Mouse (Mus musculus) liver, adult 2 months (tissue): ENCODE data around the gene Avl9. TPM values are rescaled to one million over a fixed set of nuclear protein-coding genes. Genes with fewer than 3 reads are reported as not detected.

Experiments used
- DNase-seq: peaks from one replicate; pipeline ENCODE4 v3.0.0-alpha.2; 2011; ENCODE audit warnings: low read depth, low spot score; ENCODE audit errors: extremely low read depth
- H3K27ac ChIP-seq: fragments of 200-500 bp; replicated peaks from 2 replicates; pipeline ENCODE4 v1.5.1; 2012; ENCODE audit warnings: low read depth, mild to moderate bottlenecking, control low read depth, inconsistent platforms, low read length; ENCODE audit not compliant: insufficient read depth
- H3K27me3 ChIP-seq: fragments of 200-500 bp; 2 replicates; pipeline ENCODE4 v1.6.1; 2012; ENCODE audit warnings: mild to moderate bottlenecking, moderate library complexity, low read length, inconsistent platforms; ENCODE audit not compliant: control insufficient read depth, insufficient read depth
- H3K36me3 ChIP-seq: fragments of 200-500 bp; 2 replicates; pipeline ENCODE4 v1.6.1; 2012; ENCODE audit warnings: low read length, inconsistent platforms; ENCODE audit not compliant: control insufficient read depth, insufficient read depth
- H3K4me1 ChIP-seq: fragments of 200-500 bp; 2 replicates; pipeline ENCODE4 v1.6.1; 2011; ENCODE audit warnings: low read length; ENCODE audit not compliant: control insufficient read depth, insufficient read depth
- H3K4me3 ChIP-seq: fragments of 200-500 bp; 2 replicates; pipeline ENCODE4 v1.5.1; 2011; ENCODE audit warnings: low read depth, mild to moderate bottlenecking, control low read depth, low read length, moderate library complexity; ENCODE audit not compliant: insufficient read depth
- H3K79me2 ChIP-seq: fragments of 200-500 bp; 2 replicates; pipeline ENCODE4 v1.6.1; 2012; ENCODE audit warnings: inconsistent platforms, mild to moderate bottlenecking, low read length, moderate library complexity; ENCODE audit not compliant: control insufficient read depth, insufficient read depth
- H3K9ac ChIP-seq: fragments of 200-500 bp; 2 replicates; pipeline ENCODE4 v1.6.1; 2012; ENCODE audit warnings: low read depth, mild to moderate bottlenecking, control low read depth, inconsistent platforms, low read length
- CTCF ChIP-seq: fragments of 200-500 bp; IDR thresholded peaks from 2 replicates; pipeline ENCODE4 v1.5.1; 2011; ENCODE audit warnings: low read depth, low read length, control low read depth
- POLR2A ChIP-seq: fragments of 200-500 bp; IDR thresholded peaks from 2 replicates; pipeline ENCODE4 v1.6.1; 2011; ENCODE audit warnings: low read length, control low read depth; ENCODE audit not compliant: insufficient read depth; ENCODE audit errors: extremely low read depth
- WGBS: fragments of 180-500 bp; shearing (Covaris S2); methylation state at CpG from one replicate; pipeline ENCODE4 v1.1.7; 2018; 5-methylcytosine and 5-hydroxymethylcytosine counted together
- polyA plus RNA-seq: library from polyadenylated mRNA; depleted of rRNA; stranded (reverse); fragments of >200 nt; gene quantifications from 2 replicates; pipeline ENCODE4 v1.2.3, GENCODE M21; 2012
- total RNA-seq: library from RNA; depleted of rRNA; stranded (reverse); fragments of >200 nt; gene quantifications from 2 replicates; pipeline ENCODE4 v1.2.3, GENCODE M21; 2014

Gene Avl9
- total and polyA plus RNA-seq, 2 experiments, result 2.6 to 21.6 TPM

DNA sequence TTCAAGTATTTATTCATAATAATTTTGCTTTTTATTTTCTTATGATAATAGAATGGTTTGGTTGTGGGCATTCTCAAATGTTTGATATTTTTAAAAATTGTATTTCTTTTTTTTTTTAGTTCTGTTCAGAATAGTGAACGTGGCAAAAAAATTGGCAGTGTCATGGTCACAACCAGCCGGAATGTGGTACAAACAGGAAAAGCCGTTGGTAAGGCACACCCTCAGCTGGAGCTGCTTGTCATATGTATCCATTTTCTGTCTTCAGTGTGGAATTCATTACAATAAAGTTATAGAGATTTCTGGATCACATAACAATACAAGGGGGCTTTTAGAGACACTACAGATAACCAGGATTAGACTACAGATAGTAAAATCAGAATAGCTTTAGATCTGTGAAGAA is 39.0 kb downstream of the Avl9 start:
- no peak overlapping the region for H3K9ac ChIP-seq
- WGBS, result 92% methylated on average over 3 of the region's 3 CpGs
- DNase-seq, result no peak
- no peak for TF ChIP-seq CTCF
- no peaks in the 10 kb centered on the region for H3K79me2 ChIP-seq
- H3K4me1 ChIP-seq, result no peaks in the 10 kb centered on the region
- no peak overlapping the region for H3K27ac ChIP-seq
- peaks cover 53% of the 10 kb centered on the region for H3K36me3 ChIP-seq
- H3K27me3 ChIP-seq, result no peaks in the 10 kb centered on the region
- no peak overlapping the region for H3K4me3 ChIP-seq

- H3K4me3 ChIP-seq, result no peak overlapping the region
- peaks cover 66% of the 10 kb centered on the region for H3K36me3 ChIP-seq
- no peaks in the 10 kb centered on the region for H3K4me1 ChIP-seq
- no peak for TF ChIP-seq CTCF
- TF ChIP-seq POLR2A, result no peak
- WGBS, result 89% methylated on average over 1 of the region's 1 CpGs
- no peak overlapping the region for H3K27ac ChIP-seq
- H3K27me3 ChIP-seq, result no peaks in the 10 kb centered on the region
- H3K9ac ChIP-seq, result no peak overlapping the region
- no peaks in the 10 kb centered on the region for H3K79me2 ChIP-seq
- DNase-seq, result no peak
These were observed 41.4 kb downstream of the Avl9 start for GRCm38 (mm10) chr6:56756117-56756516.

- DNase-seq, result no peak
- no peak for TF ChIP-seq POLR2A
- TF ChIP-seq CTCF, result no peak
- 100% methylated on average over 1 of the region's 1 CpGs for WGBS
These were observed 44.6 kb downstream of the Avl9 start for GRCm38 (mm10) chr6:56759324-56759723.

GRCm38 (mm10) chr6:56765265-56765664 is 50.6 kb downstream of the Avl9 start:
- TF ChIP-seq CTCF (no peak), POLR2A (no peak)
- H3K4me1 ChIP-seq, result 0 out of 2 replicates have a peak, but pooled peaks cover 2% of the 10 kb centered on the region
- no peaks in the 10 kb centered on the region for H3K27me3 ChIP-seq
- H3K9ac ChIP-seq, result no peak overlapping the region
- H3K79me2 ChIP-seq, result no peaks in the 10 kb centered on the region
- no peak overlapping the region for H3K4me3 ChIP-seq
- no peak for DNase-seq
- H3K27ac ChIP-seq, result no peak overlapping the region
- peaks cover 23% of the 10 kb centered on the region for H3K36me3 ChIP-seq
- WGBS, result 52% methylated on average over 3 of the region's 3 CpGs

More at GRCm38 (mm10) chr6:56759324-56759723, 44.6 kb downstream of the Avl9 start:
- no peaks in the 10 kb centered on the region for H3K27me3 ChIP-seq
- no peaks in the 10 kb centered on the region for H3K4me1 ChIP-seq
- peaks cover 63% of the 10 kb centered on the region for H3K36me3 ChIP-seq
- no peak overlapping the region for H3K4me3 ChIP-seq
- H3K9ac ChIP-seq, result no peak overlapping the region
- H3K79me2 ChIP-seq, result no peaks in the 10 kb centered on the region
- no peak overlapping the region for H3K27ac ChIP-seq

GRCm38 (mm10) chr6:56765696-56766095 is 51.0 kb downstream of the Avl9 start:
- Histone ChIP-seq H3K27ac (no peak overlapping the region), H3K36me3 (peaks cover 21% of the 10 kb centered on the region), H3K4me1 (0 out of 2 replicates have a peak, but pooled peaks cover 2% of the 10 kb centered on the region), H3K4me3 (no peak overlapping the region), H3K9ac (no peak overlapping the region), H3K27me3 (no peaks in the 10 kb centered on the region), H3K79me2 (no peaks in the 10 kb centered on the region)
- WGBS, result 94% methylated on average over 4 of the region's 4 CpGs
- TF ChIP-seq CTCF, result no peak
- no peak for TF ChIP-seq POLR2A
- DNase-seq, result no peak

- TF ChIP-seq CTCF, result no peak
- no peak for TF ChIP-seq POLR2A
- Histone ChIP-seq H3K4me3 (no peak overlapping the region), H3K4me1 (peaks cover 1% of the 10 kb centered on the region; the same call in 1 of the 2 replicates), H3K27me3 (no peaks in the 10 kb centered on the region), H3K36me3 (peaks cover 26% of the 10 kb centered on the region), H3K9ac (no peak overlapping the region), H3K27ac (no peak overlapping the region), H3K79me2 (peaks cover 5% of the 10 kb centered on the region; the same call in 1 of the 2 replicates)
- no peak for DNase-seq
- 1% methylated on average over 3 of the region's 3 CpGs for WGBS
These were observed 61.1 kb downstream of the Avl9 start for GRCm38 (mm10) chr6:56775816-56776215.
